Mouse (Mus musculus): ENCODE measurements around the gene Ptprt. TPM values are rescaled to one million over a fixed set of nuclear protein-coding genes. Genes with fewer than 3 reads are reported as not detected.

The Ptprt gene
- polyA plus RNA-seq, 1 experiment = 15.9 TPM

DNA sequence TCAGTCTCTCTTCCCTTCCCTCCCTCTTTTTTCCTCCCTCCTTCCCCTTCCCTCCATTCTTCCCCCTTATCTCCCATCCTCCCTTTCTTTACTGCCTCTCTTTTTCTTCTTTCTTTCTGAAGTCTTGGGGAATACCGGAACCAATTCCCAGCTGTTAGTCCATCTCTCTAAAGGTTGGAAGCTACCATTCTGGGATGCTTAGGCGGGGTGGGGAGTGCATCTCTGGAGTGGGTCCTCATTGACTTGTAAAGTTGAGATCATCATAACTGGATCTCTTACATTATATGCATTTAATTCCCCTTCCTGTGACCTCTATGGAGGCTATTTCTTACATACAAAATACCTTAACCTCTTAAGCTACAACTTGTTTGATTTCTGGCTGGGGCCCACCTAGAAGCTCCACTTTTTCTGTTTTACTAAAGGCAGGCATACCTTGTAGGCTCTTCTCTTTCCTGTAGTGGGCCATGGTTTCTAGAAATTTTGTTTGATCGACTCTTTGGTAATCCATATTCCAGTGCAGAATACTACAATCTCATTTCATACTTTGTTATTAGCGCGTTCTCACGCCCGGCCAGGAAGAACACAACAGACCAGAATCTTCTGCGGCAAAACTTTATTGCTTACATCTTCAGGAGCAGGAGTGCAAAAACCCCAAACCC lies 1149.7 kb downstream of the Ptprt start:
- Histone ChIP-seq H3K27me3 (ENCODE audit: control insufficient read depth, insufficient read depth, low read length) (no peaks in the 10 kb centered on the region), H3K4me3 (replicated peaks; ENCODE audit: insufficient read depth, low read depth, low read length) (peak overlapping the region; percentile 62), H3K4me1 (ENCODE audit: control insufficient read depth, insufficient read depth, low read length) (peaks cover 16% of the 10 kb centered on the region), H3K27ac (ENCODE audit: insufficient read depth, low read length) (peak overlapping the region; percentile 75; the same call in 1 of the 2 replicates)
- TF ChIP-seq CTCF (IDR thresholded peaks at IDR 0.05; ENCODE audit: borderline replicate concordance, insufficient read depth, low read depth, low read length) = no peak
- no peak for TF ChIP-seq POLR2A (IDR thresholded peaks at IDR 0.05; ENCODE audit: borderline replicate concordance, insufficient read depth, low read length)
- 10% methylated on average over 8 of the region's 8 CpGs for WGBS
- DNase-seq = no peak

- Histone ChIP-seq H3K4me1 (ENCODE audit: control insufficient read depth, insufficient read depth, low read length) (no peaks in the 10 kb centered on the region), H3K4me3 (replicated peaks; ENCODE audit: insufficient read depth, low read depth, low read length) (peak overlapping the region; percentile 64), H3K27ac (ENCODE audit: insufficient read depth, low read length) (no peak overlapping the region), H3K27me3 (ENCODE audit: control insufficient read depth, insufficient read depth, low read length) (no peaks in the 10 kb centered on the region)
- TF ChIP-seq POLR2A (IDR thresholded peaks at IDR 0.05; ENCODE audit: borderline replicate concordance, insufficient read depth, low read length) (no peak), CTCF (IDR thresholded peaks at IDR 0.05; ENCODE audit: borderline replicate concordance, insufficient read depth, low read depth, low read length) (no peak)
- 31% methylated on average over 13 of the region's 13 CpGs for WGBS
- no peak for DNase-seq
These were observed 1161.6 kb downstream of the Ptprt start for GRCm38 (mm10) chr2:161499097-161499899.

DNA sequence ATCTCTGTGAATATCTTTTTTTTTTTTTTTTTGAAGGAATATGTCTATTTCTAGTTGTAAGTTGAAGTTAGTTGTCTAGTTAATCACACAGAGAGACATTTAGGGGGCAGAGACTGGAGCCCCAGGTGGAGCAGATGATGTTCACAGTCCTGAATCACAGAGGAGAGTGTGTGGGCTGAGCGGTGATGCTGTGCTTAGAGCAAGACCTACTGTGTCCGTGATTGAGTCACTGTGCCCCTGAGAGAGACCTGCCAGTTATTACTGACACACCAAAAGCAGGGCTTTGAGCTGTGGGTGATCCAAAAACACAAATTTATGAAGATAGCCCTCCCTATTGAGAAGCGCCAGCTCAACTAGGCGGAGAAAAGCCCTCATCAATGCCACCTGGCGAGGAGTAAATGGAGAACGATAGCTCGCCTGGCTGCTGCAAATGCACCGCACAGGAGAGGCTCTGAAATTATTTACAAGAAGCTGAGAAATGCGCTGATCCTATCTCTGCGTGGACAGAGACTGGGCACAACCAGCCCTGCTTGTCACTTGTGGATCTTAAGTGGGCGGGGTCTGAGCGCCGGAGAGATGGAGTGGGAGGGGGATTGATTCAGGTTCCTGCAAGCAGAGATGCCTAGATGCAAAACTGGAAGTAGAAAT lies 1162.4 kb downstream of the Ptprt start:
- Histone ChIP-seq H3K27ac (ENCODE audit: insufficient read depth, low read length) (no peak overlapping the region), H3K4me3 (replicated peaks; ENCODE audit: insufficient read depth, low read depth, low read length) (peak overlapping the region; percentile 64), H3K27me3 (ENCODE audit: control insufficient read depth, insufficient read depth, low read length) (no peaks in the 10 kb centered on the region), H3K4me1 (ENCODE audit: control insufficient read depth, insufficient read depth, low read length) (no peaks in the 10 kb centered on the region)
- WGBS = 8% methylated on average over 13 of the region's 13 CpGs
- DNase-seq = peak; percentile 25 to 39
- TF ChIP-seq POLR2A (IDR thresholded peaks at IDR 0.05; ENCODE audit: borderline replicate concordance, insufficient read depth, low read length) (no peak), CTCF (IDR thresholded peaks at IDR 0.05; ENCODE audit: borderline replicate concordance, insufficient read depth, low read depth, low read length) (0 out of 2 replicates have a peak, but pooled peaks have one; percentile 5)

DNA sequence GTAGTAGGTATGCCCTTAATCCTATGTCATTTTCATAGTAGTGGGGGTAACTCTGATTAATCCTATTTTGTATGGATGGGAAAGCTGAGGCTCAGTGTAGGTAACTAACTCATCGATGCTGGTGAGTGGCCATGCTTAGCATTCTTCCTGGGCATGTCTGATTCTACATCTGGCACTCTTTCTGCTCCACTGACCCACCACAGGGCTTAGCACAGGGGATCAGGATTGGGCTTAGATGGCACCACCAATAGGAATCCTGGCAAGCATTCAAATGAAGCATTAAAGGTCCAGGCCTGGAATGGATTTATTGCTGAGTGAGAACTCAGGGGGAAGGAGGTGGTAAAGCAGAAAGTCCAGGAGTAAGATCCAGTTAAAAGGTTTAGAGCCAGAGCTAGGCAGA lies 1179.2 kb downstream of the Ptprt start:
- 26% methylated on average over 1 of the region's 1 CpGs for WGBS
- Histone ChIP-seq H3K4me3 (replicated peaks; ENCODE audit: insufficient read depth, low read depth, low read length) (no peak overlapping the region), H3K27ac (ENCODE audit: insufficient read depth, low read length) (no peak overlapping the region), H3K27me3 (ENCODE audit: control insufficient read depth, insufficient read depth, low read length) (no peaks in the 10 kb centered on the region), H3K4me1 (ENCODE audit: control insufficient read depth, insufficient read depth, low read length) (0 out of 2 replicates have a peak, but pooled peaks cover under 1% of the 10 kb centered on the region)
- TF ChIP-seq CTCF (IDR thresholded peaks at IDR 0.05; ENCODE audit: borderline replicate concordance, insufficient read depth, low read depth, low read length) (no peak), POLR2A (IDR thresholded peaks at IDR 0.05; ENCODE audit: borderline replicate concordance, insufficient read depth, low read length) (no peak)
- DNase-seq = no peak

- H3K4me3 ChIP-seq (replicated peaks; ENCODE audit: insufficient read depth, low read depth, low read length) = no peak overlapping the region
- no peak overlapping the region for H3K27ac ChIP-seq (ENCODE audit: insufficient read depth, low read length)
- no peak for DNase-seq
- TF ChIP-seq CTCF (IDR thresholded peaks at IDR 0.05; ENCODE audit: borderline replicate concordance, insufficient read depth, low read depth, low read length) (no peak), POLR2A (IDR thresholded peaks at IDR 0.05; ENCODE audit: borderline replicate concordance, insufficient read depth, low read length) (no peak)
- H3K27me3 ChIP-seq (ENCODE audit: control insufficient read depth, insufficient read depth, low read length) = no peaks in the 10 kb centered on the region
- 0 out of 2 replicates have a peak, but pooled peaks cover 2% of the 10 kb centered on the region for H3K4me1 ChIP-seq (ENCODE audit: control insufficient read depth, insufficient read depth, low read length)
These were observed 1180.5 kb downstream of the Ptprt start for GRCm38 (mm10) chr2:161480445-161480844.

Data from cerebellum, adult 2 months (tissue).